Mouse (Mus musculus) gastrocnemius, adult 18-20 months (tissue): ENCODE data around the gene Stac2. TPM values are rescaled to one million over a fixed set of nuclear protein-coding genes. Genes with fewer than 3 reads are reported as not detected.
A peak's percentile ranks its signal among the peaks of the same experiment; 100 is the strongest.

Source experiments
- DNase-seq: peaks from one replicate; pipeline ENCODE4 v3.0.0; 2021; ENCODE audit warnings: low spot score
- total RNA-seq, 2 experiments: library from RNA; stranded (reverse); gene quantifications; 2 replicates each; pipeline ENCODE4 v1.2.3; 2021

Gene Stac2
- total RNA-seq, 2 experiments from 2014 or later, result 0.14 to 0.16 TPM

GRCm38 (mm10) chr11:98050940-98051339 lies 2.3 kb downstream of the Stac2 start:
- no peak for DNase-seq

GRCm38 (mm10) chr11:98050520-98050815 lies 2.8 kb downstream of the Stac2 start:
- DNase-seq, result no peak

- DNase-seq, result no peak
Observed at GRCm38 (mm10) chr11:98049672-98050519, 3.4 kb downstream of the Stac2 start.

GRCm38 (mm10) chr11:98047745-98048144 lies 5.5 kb downstream of the Stac2 start:
- no peak for DNase-seq

- no peak for DNase-seq
Observed at GRCm38 (mm10) chr11:98046466-98046865, 6.8 kb downstream of the Stac2 start.

GRCm38 (mm10) chr11:98045596-98045995 lies 7.7 kb downstream of the Stac2 start:
- DNase-seq, result no peak

GRCm38 (mm10) chr11:98044074-98044473 lies 9.2 kb downstream of the Stac2 start:
- no peak for DNase-seq

- no peak for DNase-seq
Observed at GRCm38 (mm10) chr11:98042741-98043140, 10.5 kb downstream of the Stac2 start.

GRCm38 (mm10) chr11:98040975-98041374 lies 12.3 kb downstream of the Stac2 start:
- no peak for DNase-seq

GRCm38 (mm10) chr11:98037871-98038270 lies 15.4 kb downstream of the Stac2 start:
- DNase-seq, result no peak

GRCm38 (mm10) chr11:98035977-98036377 lies 17.3 kb downstream of the Stac2 start:
- DNase-seq, result no peak

GRCm38 (mm10) chr11:98034840-98035239 lies 18.4 kb downstream of the Stac2 start:
- no peak for DNase-seq

GRCm38 (mm10) chr11:98034061-98034460 lies 19.2 kb downstream of the Stac2 start:
- DNase-seq, result no peak

- DNase-seq, result peak; percentile 70
Observed at GRCm38 (mm10) chr11:98031443-98031770, 21.9 kb downstream of the Stac2 start.

- DNase-seq, result no peak
Observed at GRCm38 (mm10) chr11:98030701-98031442, 22.4 kb downstream of the Stac2 start.

- DNase-seq, result no peak
Observed at GRCm38 (mm10) chr11:98027785-98028184, 25.5 kb downstream of the Stac2 start.

- DNase-seq, result no peak
Observed at GRCm38 (mm10) chr11:98027297-98027688, 26.0 kb downstream of the Stac2 start.

GRCm38 (mm10) chr11:98026570-98027296 lies 26.5 kb downstream of the Stac2 start, which contains the start of gene Rpl19:
TSS of gene Rpl19 (plus strand) at chr11:98026710.
- DNase-seq, result peak; percentile 94

GRCm38 (mm10) chr11:98026248-98026569 lies 27.1 kb downstream of the Stac2 start:
- DNase-seq, result no peak

- no peak for DNase-seq
Observed at GRCm38 (mm10) chr11:98024516-98024915, 28.7 kb downstream of the Stac2 start.

- peak; percentile 39 for DNase-seq
Observed at GRCm38 (mm10) chr11:98022555-98023371, 30.5 kb downstream of the Stac2 start, which contains the start of gene Cacnb1. TSS of gene Cacnb1 (minus strand) at chr11:98023034.

GRCm38 (mm10) chr11:98022253-98022554 lies 31.1 kb downstream of the Stac2 start:
- no peak for DNase-seq
